Mouse (Mus musculus): Measurements from ENCODE around the gene Mtif2.

GRCm38 (mm10) chr11:29560990-29561389 lies 34.8 kb downstream of the Mtif2 start:
- no peak for TF ChIP-seq CTCF (IDR thresholded peaks at IDR 0.05)
- no peak for TF ChIP-seq EP300 (IDR thresholded peaks at IDR 0.05; ENCODE audit: insufficient read depth, low read depth, low read length)
- TF ChIP-seq POLR2A (IDR thresholded peaks at IDR 0.05; ENCODE audit: insufficient read depth, low read depth, low read length), result no peak

Measured in heart, adult 2 months (tissue).